Mouse (Mus musculus) neural tube, embryonic 14.5 days (tissue): Measurements from ENCODE around the gene Eif6. TPM values are rescaled to one million over a fixed set of nuclear protein-coding genes. Genes with fewer than 3 reads are reported as not detected.

ENCODE experiments used
- ATAC-seq: fragments of 200-750 bp; cut with Nextera tagmentation; 2 replicates; pipeline ENCODE4 v1.8.0; 2017; ENCODE audit warnings: low read depth, mild to moderate bottlenecking, moderate TSS enrichment, moderate library complexity
- H3K27ac ChIP-seq: fragments of 300-500 bp; sonication (generic); 2 replicates; pipeline ENCODE4 v1.5.1; 2014; ENCODE audit warnings: low read depth, mild to moderate bottlenecking, control low read depth, low read length, moderate library complexity, mixed read lengths
- H3K27me3 ChIP-seq: fragments of 300-500 bp; sonication (generic); 2 replicates; pipeline ENCODE4 v1.6.1; 2014; ENCODE audit warnings: low read length; ENCODE audit not compliant: control insufficient read depth, insufficient read depth
- H3K36me3 ChIP-seq: fragments of 300-500 bp; sonication (generic); 2 replicates; pipeline ENCODE4 v1.6.1; 2014; ENCODE audit warnings: low read length, mixed read lengths; ENCODE audit not compliant: control insufficient read depth, insufficient read depth
- H3K4me1 ChIP-seq: fragments of 300-500 bp; sonication (generic); 2 replicates; pipeline ENCODE4 v1.6.1; 2014; ENCODE audit warnings: low read length; ENCODE audit not compliant: control insufficient read depth, insufficient read depth
- H3K4me2 ChIP-seq: fragments of 300-500 bp; sonication (generic); 2 replicates; pipeline ENCODE4 v1.6.1; 2014; ENCODE audit warnings: mild to moderate bottlenecking, low read depth, low read length, control low read depth
- H3K4me3 ChIP-seq: fragments of 300-500 bp; sonication (generic); 2 replicates; pipeline ENCODE4 v1.5.1; 2014; ENCODE audit warnings: low read depth, low read length, control low read depth, mixed read lengths
- H3K9ac ChIP-seq: fragments of 300-500 bp; sonication (generic); replicated peaks from 2 replicates; pipeline ENCODE4 v1.6.1; 2014; ENCODE audit warnings: low read depth, mild to moderate bottlenecking, control low read depth, low read length, mixed read lengths
- H3K9me3 ChIP-seq: fragments of 300-500 bp; sonication (generic); 2 replicates; pipeline ENCODE4 v1.6.1; 2016; ENCODE audit warnings: low read length; ENCODE audit not compliant: control insufficient read depth
- WGBS: fragments of 180-500 bp; shearing (Covaris S2); extraction: QIAGEN DNeasy Blood & Tissue Kit; methylation state at CpG from one replicate; pipeline ENCODE4 v1.1.7; 2014; 5-methylcytosine and 5-hydroxymethylcytosine counted together
- polyA plus RNA-seq: library from polyadenylated mRNA; unstranded; fragments of >200 nt; fragmentation: Nextera tagmentation; extraction: Ambion mirVana; gene quantifications from 2 replicates; pipeline ENCODE4 v1.2.1, GENCODE M21; 2014

Eif6 gene
- polyA plus RNA-seq, 1 experiment from 2014 or later: 133 TPM

- H3K9ac ChIP-seq: no peak overlapping the region
- H3K27ac ChIP-seq: no peak overlapping the region
- no peak overlapping the region for H3K4me3 ChIP-seq
- ATAC-seq: no peak
- no peak overlapping the region for H3K4me2 ChIP-seq
- H3K36me3 ChIP-seq: peaks cover 16% of the 10 kb centered on the region
- no peaks in the 10 kb centered on the region for H3K4me1 ChIP-seq
- H3K9me3 ChIP-seq: no peaks in the 10 kb centered on the region
- no peaks in the 10 kb centered on the region for H3K27me3 ChIP-seq
- WGBS: 79% methylated on average over 5 of the region's 5 CpGs
Observed at GRCm38 (mm10) chr2:155806548-155806947, 20.2 kb downstream of the Eif6 start.

GRCm38 (mm10) chr2:155805925-155806255, 20.8 kb downstream of the Eif6 start:
- peaks cover 21% of the 10 kb centered on the region for H3K36me3 ChIP-seq
- no peaks in the 10 kb centered on the region for H3K4me1 ChIP-seq
- H3K4me3 ChIP-seq: no peak overlapping the region
- no peaks in the 10 kb centered on the region for H3K9me3 ChIP-seq
- no peak overlapping the region for H3K9ac ChIP-seq
- H3K27me3 ChIP-seq: no peaks in the 10 kb centered on the region
- H3K4me2 ChIP-seq: no peak overlapping the region
- WGBS: 86% methylated on average over 6 of the region's 6 CpGs
- ATAC-seq: no peak
- no peak overlapping the region for H3K27ac ChIP-seq

- Histone ChIP-seq H3K4me2 (no peak overlapping the region), H3K4me1 (no peaks in the 10 kb centered on the region), H3K27me3 (no peaks in the 10 kb centered on the region), H3K27ac (no peak overlapping the region), H3K9ac (no peak overlapping the region), H3K9me3 (no peaks in the 10 kb centered on the region), H3K36me3 (peaks cover 21% of the 10 kb centered on the region), H3K4me3 (no peak overlapping the region)
- ATAC-seq: no peak
- 58% methylated on average over 6 of the region's 6 CpGs for WGBS
Observed at GRCm38 (mm10) chr2:155805231-155805924, 21.3 kb downstream of the Eif6 start.

GRCm38 (mm10) chr2:155804053-155804452, 22.7 kb downstream of the Eif6 start:
- H3K27me3 ChIP-seq: no peaks in the 10 kb centered on the region
- H3K9ac ChIP-seq: no peak overlapping the region
- no peak overlapping the region for H3K4me2 ChIP-seq
- H3K9me3 ChIP-seq: no peaks in the 10 kb centered on the region
- H3K4me3 ChIP-seq: no peak overlapping the region
- no peaks in the 10 kb centered on the region for H3K4me1 ChIP-seq
- no peak overlapping the region for H3K27ac ChIP-seq
- ATAC-seq: no peak
- H3K36me3 ChIP-seq: peaks cover 28% of the 10 kb centered on the region
- WGBS: 69% methylated on average over 5 of the region's 5 CpGs

- no peak for ATAC-seq
- H3K4me1 ChIP-seq: no peaks in the 10 kb centered on the region
- H3K4me2 ChIP-seq: no peak overlapping the region
- peaks cover 28% of the 10 kb centered on the region for H3K36me3 ChIP-seq
- H3K4me3 ChIP-seq: no peak overlapping the region
- no peaks in the 10 kb centered on the region for H3K9me3 ChIP-seq
- no peak overlapping the region for H3K27ac ChIP-seq
- no peak overlapping the region for H3K9ac ChIP-seq
- WGBS: 63% methylated on average over 3 of the region's 3 CpGs
- H3K27me3 ChIP-seq: no peaks in the 10 kb centered on the region
Observed at GRCm38 (mm10) chr2:155802761-155803160, 24.0 kb downstream of the Eif6 start.

- Histone ChIP-seq H3K9me3 (no peaks in the 10 kb centered on the region), H3K36me3 (peaks cover 28% of the 10 kb centered on the region), H3K9ac (no peak overlapping the region), H3K4me1 (no peaks in the 10 kb centered on the region), H3K4me3 (no peak overlapping the region), H3K4me2 (no peak overlapping the region), H3K27ac (no peak overlapping the region), H3K27me3 (no peaks in the 10 kb centered on the region)
- ATAC-seq: no peak
- 71% methylated on average over 3 of the region's 3 CpGs for WGBS
Observed at GRCm38 (mm10) chr2:155798613-155799012, 28.1 kb downstream of the Eif6 start.

GRCm38 (mm10) chr2:155794674-155795445, 31.9 kb downstream of the Eif6 start:
- no peak overlapping the region for H3K27ac ChIP-seq
- H3K9me3 ChIP-seq: no peaks in the 10 kb centered on the region
- H3K36me3 ChIP-seq: peaks cover 5% of the 10 kb centered on the region; the same call in 1 of the 2 replicates
- no peaks in the 10 kb centered on the region for H3K4me1 ChIP-seq
- ATAC-seq: no peak
- no peaks in the 10 kb centered on the region for H3K27me3 ChIP-seq
- no peak overlapping the region for H3K4me3 ChIP-seq
- WGBS: 87% methylated on average over 12 of the region's 12 CpGs
- H3K9ac ChIP-seq: no peak overlapping the region
- H3K4me2 ChIP-seq: no peak overlapping the region

- no peaks in the 10 kb centered on the region for H3K9me3 ChIP-seq
- no peak overlapping the region for H3K9ac ChIP-seq
- H3K4me1 ChIP-seq: no peaks in the 10 kb centered on the region
- no peak for ATAC-seq
- no peak overlapping the region for H3K4me2 ChIP-seq
- H3K27ac ChIP-seq: no peak overlapping the region
- no peaks in the 10 kb centered on the region for H3K36me3 ChIP-seq
- H3K4me3 ChIP-seq: no peak overlapping the region
- 25% methylated on average over 12 of the region's 12 CpGs for WGBS
- H3K27me3 ChIP-seq: no peaks in the 10 kb centered on the region
Observed at GRCm38 (mm10) chr2:155792899-155793298, 33.8 kb downstream of the Eif6 start.
